Mouse (Mus musculus): ENCODE results near the gene Tmem211.

Gene Tmem211

DNA sequence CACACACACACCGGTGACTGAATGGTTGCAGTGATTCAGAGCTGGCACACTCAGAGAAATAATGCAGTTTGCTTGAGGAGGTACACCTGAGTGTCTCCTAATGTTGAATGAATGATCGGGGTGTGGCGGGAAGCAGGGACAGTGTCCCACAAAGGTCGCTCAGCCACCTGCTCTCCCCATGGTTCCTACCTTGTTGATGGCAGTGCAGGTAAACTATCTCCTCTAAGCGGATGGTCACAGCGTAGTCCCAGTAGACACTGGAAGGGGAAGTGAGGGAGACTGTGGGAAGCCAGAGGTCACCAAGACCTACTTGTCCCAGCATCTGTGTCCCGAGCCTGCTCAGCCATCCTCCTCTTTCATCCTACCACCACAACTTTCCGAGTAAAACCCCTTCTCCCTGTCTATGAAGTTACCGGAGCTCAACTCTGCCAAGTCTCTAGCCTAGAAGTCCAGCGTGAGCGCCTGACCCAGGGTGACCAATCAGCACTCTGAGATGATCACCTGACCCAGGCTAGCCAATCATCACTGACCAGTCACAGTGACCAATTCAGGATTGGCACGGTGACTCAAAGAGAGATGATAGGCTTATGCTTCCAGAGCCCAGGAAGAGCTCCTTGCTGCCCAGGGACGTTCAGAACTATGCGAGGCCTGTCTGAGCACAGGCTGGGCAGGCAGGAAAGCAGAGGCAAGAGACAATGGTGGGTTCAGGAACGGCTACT is 53.6 kb downstream of the Tmem211 start:
- DNase-seq: peak; percentile 33

GRCm38 (mm10) chr5:113281557-113281956 is 54.8 kb downstream of the Tmem211 start:
- no peak for DNase-seq

GRCm38 (mm10) chr5:113283726-113284125 is 57.0 kb downstream of the Tmem211 start:
- DNase-seq: no peak

GRCm38 (mm10) chr5:113285541-113285940 is 58.8 kb downstream of the Tmem211 start:
- DNase-seq: no peak

DNA sequence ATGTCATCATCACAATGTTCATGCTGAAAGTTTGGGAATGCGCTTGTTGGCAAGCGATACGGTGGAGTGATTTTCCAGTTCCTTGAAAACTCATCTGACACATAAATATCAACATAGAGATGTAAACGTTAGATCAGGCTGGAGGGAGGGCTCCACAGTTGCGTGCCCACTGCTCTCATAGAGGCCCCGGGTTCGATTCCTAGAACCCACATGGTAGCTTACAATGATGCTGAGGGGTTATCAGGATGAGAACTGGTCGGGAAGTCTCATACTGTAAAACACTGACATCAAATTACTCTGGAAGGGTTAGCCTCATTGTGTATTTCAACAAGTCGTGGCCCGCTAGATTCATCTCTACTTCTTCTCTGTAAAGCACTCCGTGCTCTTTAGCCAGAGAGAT is 59.3 kb downstream of the Tmem211 start:
- no peak for DNase-seq

- peak; percentile 33 for DNase-seq
These were observed 60.1 kb downstream of the Tmem211 start for GRCm38 (mm10) chr5:113286591-113287520.

GRCm38 (mm10) chr5:113287762-113288161 is 61.1 kb downstream of the Tmem211 start:
- DNase-seq: no peak

- no peak for DNase-seq
These were observed 61.8 kb downstream of the Tmem211 start for GRCm38 (mm10) chr5:113288490-113288889.

Data from liver (tissue).